In the genomic region with DNA sequence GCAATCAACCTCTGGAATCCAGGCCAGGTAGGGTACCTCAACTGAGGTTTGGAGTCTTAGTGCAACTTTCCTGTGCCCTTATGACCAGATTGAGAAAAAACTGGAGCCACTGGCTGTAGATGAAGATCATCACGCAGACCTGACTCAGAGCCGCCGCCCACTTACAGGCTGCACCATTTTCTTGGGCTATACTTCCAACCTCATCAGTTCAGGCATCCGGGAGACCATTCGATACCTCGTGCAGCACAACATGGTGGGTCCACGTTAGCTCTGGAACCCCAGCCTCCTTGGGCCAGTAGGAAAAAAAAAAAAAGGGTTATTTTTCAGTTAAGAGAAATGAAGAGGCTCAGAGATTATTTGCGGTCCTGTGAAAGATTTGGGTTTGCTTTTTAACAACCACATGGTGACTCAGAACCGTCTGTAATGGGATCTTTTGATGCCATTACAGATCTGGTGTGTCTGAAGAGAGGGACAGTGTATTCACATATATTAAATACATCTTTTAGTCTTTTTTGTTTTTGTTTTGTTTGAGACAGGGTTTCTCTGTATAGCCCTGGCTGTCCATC, we compare ENCODE assay signal across 8 mouse cellular contexts. TPM values are rescaled to one million over a fixed set of nuclear protein-coding genes. Genes with fewer than 3 reads are reported as not detected.
DNase-seq lines count a peak whose midpoint lies in the region; ATAC-seq and TF ChIP-seq lines count a peak whose summit lies in the region.

No protein-coding gene starts in this region.

- peaks cover 32% of the 10 kb centered on the region for H3K79me2 ChIP-seq in C2C12 (ENCODE audit: control insufficient read depth, insufficient read depth)

- WGBS in heart, embryonic 13.5 days: 33% methylated on average over 9 of the region's 9 CpGs
- 47% methylated on average over 9 of the region's 9 CpGs for WGBS in forebrain, embryonic 11.5 days
- 28% methylated on average over 9 of the region's 9 CpGs for WGBS in liver, embryonic 14.5 days (ENCODE audit: insufficient replicate concordance)

- peak overlapping the region; percentile 98 for H3K27ac ChIP-seq in heart, embryonic 13.5 days (replicated peaks)
- H3K27ac ChIP-seq in forebrain, embryonic 11.5 days (ENCODE audit: low read depth, low read length): peak overlapping the region; percentile 92; the same call in 1 of the 2 replicates
- H3K27ac ChIP-seq in liver, embryonic 14.5 days: peak overlapping the region; percentile 61; the same call in 1 of the 2 replicates

- peak overlapping the region; percentile 95 for H3K9ac ChIP-seq in heart, embryonic 13.5 days
- peak overlapping the region; percentile 79 for H3K9ac ChIP-seq in forebrain, embryonic 11.5 days (ENCODE audit: low read length)
- peak overlapping the region; percentile 77 for H3K9ac ChIP-seq in liver, embryonic 14.5 days (replicated peaks)

- H3K36me3 ChIP-seq in heart, embryonic 13.5 days: peaks cover 42% of the 10 kb centered on the region
- peaks cover 45% of the 10 kb centered on the region for H3K36me3 ChIP-seq in C2C12 (ENCODE audit: control insufficient read depth, insufficient read depth)
- peaks cover 2% of the 10 kb centered on the region; the same call in 1 of the 2 replicates for H3K36me3 ChIP-seq in forebrain, embryonic 11.5 days (ENCODE audit: control insufficient read depth, insufficient read depth, low read length)
- peaks cover 19% of the 10 kb centered on the region for H3K36me3 ChIP-seq in liver, embryonic 14.5 days (replicated peaks; ENCODE audit: control insufficient read depth, insufficient read depth, low read depth)

- ATAC-seq in heart, embryonic 13.5 days (ENCODE audit: extremely low read depth, insufficient number of reproducible peaks, low FRiP score, low TSS enrichment): no peak
- ATAC-seq in forebrain, embryonic 11.5 days (replicated peaks; ENCODE audit: low FRiP score): no peak
- ATAC-seq in liver, embryonic 14.5 days (ENCODE audit: insufficient read depth): no peak
- ATAC-seq in monocyte, adult 5-6 weeks (replicated peaks; ENCODE audit: insufficient number of reproducible peaks, low FRiP score, low TSS enrichment, poor library complexity, severe bottlenecking): no peak

- H3K79me3 ChIP-seq in C2C12 (ENCODE audit: low read depth): peaks cover 11% of the 10 kb centered on the region

- no peaks in the 10 kb centered on the region for H3K27me3 ChIP-seq in heart, embryonic 13.5 days (replicated peaks)
- H3K27me3 ChIP-seq in C2C12 (ENCODE audit: control insufficient read depth, insufficient read depth, insufficient read length): no peaks in the 10 kb centered on the region
- H3K27me3 ChIP-seq in forebrain, embryonic 11.5 days (ENCODE audit: control insufficient read depth, insufficient read depth, low read length): no peaks in the 10 kb centered on the region
- H3K27me3 ChIP-seq in liver, embryonic 14.5 days (ENCODE audit: control insufficient read depth, insufficient read depth, low read length): no peaks in the 10 kb centered on the region

- H3K4me1 ChIP-seq in heart, embryonic 13.5 days: peaks cover 17% of the 10 kb centered on the region
- H3K4me1 ChIP-seq in forebrain, embryonic 11.5 days (replicated peaks; ENCODE audit: control insufficient read depth, insufficient read depth, low read length): peaks cover 6% of the 10 kb centered on the region; the same call in 1 of the 2 replicates
- H3K4me1 ChIP-seq in liver, embryonic 14.5 days (replicated peaks; ENCODE audit: control insufficient read depth in 2 of 2, insufficient read depth in 2 of 2, low read length in 1 of 2): peaks cover 32 to 38% of the 10 kb centered on the region in 2 experiments

- H3K4me3 ChIP-seq in heart, embryonic 13.5 days: peak overlapping the region; percentile 96
- H3K4me3 ChIP-seq in C2C12 (ENCODE audit: insufficient read depth, poor library complexity, severe bottlenecking): peak overlapping the region; percentile 95
- H3K4me3 ChIP-seq in forebrain, embryonic 11.5 days (ENCODE audit: low read depth, low read length): peak overlapping the region; percentile 91
- H3K4me3 ChIP-seq in liver, embryonic 14.5 days (ENCODE audit: insufficient read depth in 1 of 2, low read depth in 2 of 2, low read length in 2 of 2): peak overlapping the region; percentile 78 to 79

- peak overlapping the region; percentile 86 for H3K4me2 ChIP-seq in heart, embryonic 13.5 days
- peak overlapping the region; percentile 66 for H3K4me2 ChIP-seq in forebrain, embryonic 11.5 days (ENCODE audit: low read depth, low read length, severe bottlenecking)
- peak overlapping the region; percentile 92 for H3K4me2 ChIP-seq in liver, embryonic 14.5 days (ENCODE audit: low read depth)

- no peaks in the 10 kb centered on the region for H3K9me3 ChIP-seq in heart, embryonic 13.5 days
- H3K9me3 ChIP-seq in forebrain, embryonic 11.5 days (ENCODE audit: control insufficient read depth, low read length): no peaks in the 10 kb centered on the region
- H3K9me3 ChIP-seq in liver, embryonic 14.5 days (ENCODE audit: control insufficient read depth, low read length): no peaks in the 10 kb centered on the region

- TF ChIP-seq CTCF in C2C12 (IDR thresholded peaks at IDR 0.05; ENCODE audit: control insufficient read depth, insufficient read depth, insufficient read length): no peak
- TF ChIP-seq CTCF in liver, embryonic 14.5 days (IDR thresholded peaks at IDR 0.05; ENCODE audit: low read depth): no peak

- H3ac ChIP-seq in C2C12 (ENCODE audit: control insufficient read depth, insufficient read length, low read depth): peak overlapping the region; percentile 63

- no peak for TF ChIP-seq EP300 in liver, embryonic 14.5 days (IDR thresholded peaks at IDR 0.05; ENCODE audit: low read depth)

- no peak for DNase-seq in heart, adult 18-20 months
- DNase-seq in forebrain, embryonic 11.5 days (ENCODE audit: low spot score): peak; percentile 52
- DNase-seq in liver, embryonic 14.5 days (ENCODE audit: low read depth in 3 of 3, low spot score in 3 of 3): no peak
- no peak for DNase-seq in adrenal gland, postnatal 4 days (ENCODE audit: low spot score in 2 of 2)
- no peak for DNase-seq in Muller cell, postnatal 12 days (ENCODE audit: inconsistent ontology term)

TF ChIP-seq in C2C12, 6 proteins besides CTCF, POLR2A, EP300 and RAD21:
- TF ChIP-seq MYOD1 (IDR thresholded peaks at IDR 0.05; ENCODE audit: control insufficient read depth, insufficient read length, low read depth): no peak
- no peak for TF ChIP-seq MAX (IDR thresholded peaks at IDR 0.05)
- no peak for TF ChIP-seq CEBPB (IDR thresholded peaks at IDR 0.05; ENCODE audit: low read depth)
- TF ChIP-seq MYOG (IDR thresholded peaks at IDR 0.05; ENCODE audit: control insufficient read depth, extremely low read depth, insufficient read length): no peak
- no peak for TF ChIP-seq USF1 (IDR thresholded peaks at IDR 0.05; ENCODE audit: low read depth)
- no peak for TF ChIP-seq FOSL1 (IDR thresholded peaks at IDR 0.05; ENCODE audit: insufficient read depth, low read length, poor library complexity, severe bottlenecking)

RNA-seq across cellular contexts. Expression of gene Dhps, which starts 0.9 kb away (rescaled TPM):
- polyA plus RNA-seq in heart, embryonic 13.5 days (2015; fragmentation: Nextera tagmentation; extraction: Ambion mirVana): 51.9 and 60.4 TPM in 2 replicates
- 10 to 100 TPM; 36.5 to 36.6 TPM for total RNA-seq in heart, adult 18-20 months (2021)
- 123 TPM for polyA plus RNA-seq in C2C12 (2012; fragmentation: generic; extraction: Trizol)
- 63.5 and 68.5 TPM in 2 replicates for polyA plus RNA-seq in forebrain, embryonic 11.5 days (2014; fragmentation: Nextera tagmentation; extraction: Ambion mirVana)
- 19.6 and 21.5 TPM in 2 replicates for polyA plus RNA-seq in liver, embryonic 14.5 days (2012; rRNA removed)
- 30.9 and 36.4 TPM in 2 replicates for polyA plus RNA-seq in liver, embryonic 14.5 days (2014; fragmentation: Nextera tagmentation; extraction: Ambion mirVana)
- 35.9 to 75.4 TPM (median 50.0 TPM) in 3 replicates for total RNA-seq in monocyte, adult 5-6 weeks (2017)
- 10 to 100 TPM; 43.0 to 48.2 TPM for total RNA-seq in adrenal gland, postnatal 4 days (2021)

RNA-seq across cellular contexts. Expression of gene Gm5741, which starts 4.7 kb away (rescaled TPM):
- 0.57 TPM in 1 of 2 replicates, not detected in the other for polyA plus RNA-seq in heart, embryonic 13.5 days (2015; fragmentation: Nextera tagmentation; extraction: Ambion mirVana)
- total RNA-seq in heart, adult 18-20 months (2021): not detected
- not detected for polyA plus RNA-seq in C2C12 (2012; fragmentation: generic; extraction: Trizol)
- polyA plus RNA-seq in forebrain, embryonic 11.5 days (2014; fragmentation: Nextera tagmentation; extraction: Ambion mirVana): not detected in 2 replicates
- 0.29 TPM in 1 of 2 replicates, not detected in the other for polyA plus RNA-seq in liver, embryonic 14.5 days (2012; rRNA removed)
- polyA plus RNA-seq in liver, embryonic 14.5 days (2014; fragmentation: Nextera tagmentation; extraction: Ambion mirVana): not detected in 2 replicates
- not detected in 3 replicates for total RNA-seq in monocyte, adult 5-6 weeks (2017)
- not detected for total RNA-seq in adrenal gland, postnatal 4 days (2021)

RNA-seq across cellular contexts. Expression of gene Wdr83os, which starts 8.1 kb away (rescaled TPM):
- polyA plus RNA-seq in heart, embryonic 13.5 days (2015; fragmentation: Nextera tagmentation; extraction: Ambion mirVana): 118 and 120 TPM in 2 replicates
- total RNA-seq in heart, adult 18-20 months (2021): 10 to 100 TPM; 42.1 to 47.3 TPM
- polyA plus RNA-seq in C2C12 (2012; fragmentation: generic; extraction: Trizol): 152 TPM
- polyA plus RNA-seq in forebrain, embryonic 11.5 days (2014; fragmentation: Nextera tagmentation; extraction: Ambion mirVana): 123 and 125 TPM in 2 replicates
- 40.6 and 51.8 TPM in 2 replicates for polyA plus RNA-seq in liver, embryonic 14.5 days (2012; rRNA removed)
- polyA plus RNA-seq in liver, embryonic 14.5 days (2014; fragmentation: Nextera tagmentation; extraction: Ambion mirVana): 61.8 and 71.5 TPM in 2 replicates
- total RNA-seq in monocyte, adult 5-6 weeks (2017): 22.4 to 29.9 TPM (median 24.3 TPM) in 3 replicates
- total RNA-seq in adrenal gland, postnatal 4 days (2021): 10 to 100 TPM; 77.8 to 80.6 TPM

RNA-seq across cellular contexts. Expression of gene Wdr83, which starts 8.7 kb away (rescaled TPM):
- polyA plus RNA-seq in heart, embryonic 13.5 days (2015; fragmentation: Nextera tagmentation; extraction: Ambion mirVana): 37.7 and 38.7 TPM in 2 replicates
- total RNA-seq in heart, adult 18-20 months (2021): 10 to 100 TPM; 28.7 to 34.6 TPM
- polyA plus RNA-seq in C2C12 (2012; fragmentation: generic; extraction: Trizol): 25.0 TPM
- polyA plus RNA-seq in forebrain, embryonic 11.5 days (2014; fragmentation: Nextera tagmentation; extraction: Ambion mirVana): 47.3 and 57.4 TPM in 2 replicates
- polyA plus RNA-seq in liver, embryonic 14.5 days (2012; rRNA removed): 21.2 and 26.0 TPM in 2 replicates
- 20.1 and 24.4 TPM in 2 replicates for polyA plus RNA-seq in liver, embryonic 14.5 days (2014; fragmentation: Nextera tagmentation; extraction: Ambion mirVana)
- 8.9 to 13.6 TPM (median 13.4 TPM) in 3 replicates for total RNA-seq in monocyte, adult 5-6 weeks (2017)
- 10 to 100 TPM; 31.2 to 33.8 TPM for total RNA-seq in adrenal gland, postnatal 4 days (2021)

RNA-seq across cellular contexts. Expression of gene Man2b1, which starts 10.6 kb away (rescaled TPM):
- 30.5 and 31.1 TPM in 2 replicates for polyA plus RNA-seq in heart, embryonic 13.5 days (2015; fragmentation: Nextera tagmentation; extraction: Ambion mirVana)
- 10 to 100 TPM; 27.6 to 27.7 TPM for total RNA-seq in heart, adult 18-20 months (2021)
- polyA plus RNA-seq in C2C12 (2012; fragmentation: generic; extraction: Trizol): 9.8 TPM
- polyA plus RNA-seq in forebrain, embryonic 11.5 days (2014; fragmentation: Nextera tagmentation; extraction: Ambion mirVana): 20.9 and 21.0 TPM in 2 replicates
- polyA plus RNA-seq in liver, embryonic 14.5 days (2012; rRNA removed): 15.2 and 19.5 TPM in 2 replicates
- 17.2 and 20.6 TPM in 2 replicates for polyA plus RNA-seq in liver, embryonic 14.5 days (2014; fragmentation: Nextera tagmentation; extraction: Ambion mirVana)
- 116 to 188 TPM (median 183 TPM) in 3 replicates for total RNA-seq in monocyte, adult 5-6 weeks (2017)
- total RNA-seq in adrenal gland, postnatal 4 days (2021): 10 to 100 TPM; 69.1 to 69.2 TPM
